Mouse (Mus musculus): ENCODE measurements around the gene Mtnr1b.
"Not testable (repeated sequence)": the region's sequence is repeated elsewhere in the genome, so short reads cannot be mapped to it uniquely, and the experiment has no call there.

Gene Mtnr1b

DNA sequence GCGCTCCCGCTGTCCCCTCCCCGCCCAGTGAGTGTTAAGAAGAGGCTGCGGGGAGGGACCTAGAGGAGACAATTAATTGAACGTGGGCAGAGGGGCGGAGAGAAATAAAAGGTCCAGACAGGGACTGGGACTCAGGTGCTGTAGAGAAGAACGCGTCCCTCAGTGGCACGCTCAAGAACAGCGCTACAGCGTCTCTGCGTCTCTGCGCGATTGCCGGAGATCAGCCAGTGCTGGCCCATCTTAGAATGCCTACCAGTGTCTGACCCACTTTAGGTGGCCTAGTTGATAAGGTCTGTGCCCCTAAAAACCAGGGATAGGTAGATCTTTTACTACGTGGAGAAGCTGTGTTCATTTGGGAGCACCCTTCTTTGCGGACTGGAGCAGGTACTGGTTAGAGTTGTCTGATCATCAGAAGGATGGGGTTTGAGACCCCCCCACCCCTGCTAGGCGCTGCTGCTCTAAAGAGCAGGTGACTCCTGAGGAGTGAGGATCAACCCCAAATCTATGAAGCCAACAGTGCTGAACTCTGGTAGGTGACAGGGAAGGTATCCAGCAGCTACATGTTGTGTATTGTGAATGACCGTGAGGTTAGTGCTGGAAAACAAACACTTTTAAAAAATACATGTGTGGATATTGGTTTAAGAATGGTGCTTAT is at the start of gene Mtnr1b:
Gene Mtnr1b (minus strand): TSS at position 51 of the 655 bp plus-strand sequence.
- DNase-seq (ENCODE audit: low spot score in 2 of 2) = no peak

DNA sequence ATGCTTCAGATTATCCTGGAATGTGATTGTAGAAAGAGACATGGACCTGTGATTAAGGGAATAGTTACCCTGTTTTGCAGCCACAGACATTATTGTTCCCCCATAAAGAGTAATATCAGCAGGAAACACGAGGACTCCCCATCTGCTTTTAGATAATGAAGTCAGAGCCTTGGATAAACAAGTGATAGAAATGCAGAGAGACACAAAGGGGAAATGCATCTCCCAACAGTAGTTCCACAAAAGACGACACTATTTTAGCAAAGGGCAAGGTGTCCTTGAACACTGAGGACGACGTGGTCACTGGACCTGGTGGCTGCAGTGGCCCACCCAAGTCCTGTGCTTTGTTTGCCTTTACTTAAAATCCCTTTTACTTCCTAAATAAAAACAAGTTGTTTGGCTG is 45.9 kb upstream of the Mtnr1b start:
- DNase-seq (ENCODE audit: low spot score in 2 of 2) = no peak

DNA sequence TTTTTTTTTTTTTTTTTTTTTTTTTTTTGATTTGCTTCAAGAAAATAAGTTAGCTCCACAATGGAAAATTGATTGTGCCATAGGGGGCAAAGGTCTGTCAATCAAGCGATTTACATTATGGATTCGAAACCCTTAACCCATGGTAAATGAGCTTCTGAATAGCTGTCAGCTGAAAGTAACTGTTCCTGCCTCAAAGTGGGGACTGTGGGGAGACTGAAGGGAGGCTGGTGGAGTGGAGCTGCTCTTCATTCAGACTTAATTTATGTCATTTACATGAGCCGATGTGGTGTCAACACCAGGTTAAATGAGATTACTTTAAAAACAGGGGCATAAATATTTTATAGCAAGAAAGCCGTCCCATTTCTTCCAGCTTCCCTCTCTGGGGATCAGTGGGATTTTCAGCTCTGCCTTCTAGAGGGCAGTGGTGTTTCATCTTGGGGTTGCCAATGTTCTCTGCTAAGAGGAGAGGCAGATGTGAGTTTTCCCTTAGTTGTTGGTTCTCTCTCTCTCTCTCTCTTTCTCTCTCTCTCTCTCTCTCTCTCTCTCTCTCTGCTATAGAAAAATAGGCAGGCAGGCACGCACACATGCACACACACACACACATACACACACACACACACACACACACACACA is 45.1 kb upstream of the Mtnr1b start:
- DNase-seq (ENCODE audit: low spot score in 2 of 2) = no peak

DNA sequence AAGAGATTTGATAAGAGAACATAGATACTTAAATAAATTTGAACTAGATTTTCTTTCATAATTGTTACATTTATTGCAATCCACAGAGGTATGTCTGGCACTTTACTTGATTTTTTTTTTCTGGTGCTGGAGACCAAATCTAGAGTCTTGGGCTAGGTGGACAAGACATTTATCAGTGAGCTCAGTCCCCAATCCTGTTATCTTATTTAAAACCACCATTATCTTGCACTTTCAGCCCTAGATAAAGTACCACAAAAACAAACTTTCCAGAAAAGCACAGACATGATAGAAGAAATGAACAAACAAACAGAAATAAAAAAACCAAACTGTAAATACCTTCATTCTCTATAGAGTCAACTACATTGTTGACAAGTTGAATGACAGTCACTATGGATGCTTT is 42.2 kb upstream of the Mtnr1b start:
- no peak for DNase-seq (ENCODE audit: low spot score in 2 of 2)

DNA sequence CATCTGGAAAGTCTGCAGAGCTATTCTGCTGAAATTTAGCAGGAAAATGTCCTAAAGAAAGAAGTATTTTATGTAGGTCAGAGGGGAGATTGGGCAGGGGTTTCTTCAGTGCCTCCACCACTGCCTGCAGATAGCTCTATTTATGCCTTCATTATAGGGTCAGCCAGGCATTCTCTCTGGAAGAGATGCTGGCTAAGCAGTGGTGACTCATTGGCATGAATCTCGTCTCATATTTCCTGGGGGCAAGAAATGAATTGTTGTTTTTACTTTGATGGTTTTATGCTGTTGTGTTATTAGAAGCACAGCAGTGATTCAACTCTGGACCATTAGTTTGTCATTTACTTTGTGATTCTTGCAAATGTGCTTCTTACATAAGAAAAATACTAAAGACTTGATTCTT is 38.4 kb upstream of the Mtnr1b start:
- no peak for DNase-seq (ENCODE audit: low spot score in 2 of 2)

DNA sequence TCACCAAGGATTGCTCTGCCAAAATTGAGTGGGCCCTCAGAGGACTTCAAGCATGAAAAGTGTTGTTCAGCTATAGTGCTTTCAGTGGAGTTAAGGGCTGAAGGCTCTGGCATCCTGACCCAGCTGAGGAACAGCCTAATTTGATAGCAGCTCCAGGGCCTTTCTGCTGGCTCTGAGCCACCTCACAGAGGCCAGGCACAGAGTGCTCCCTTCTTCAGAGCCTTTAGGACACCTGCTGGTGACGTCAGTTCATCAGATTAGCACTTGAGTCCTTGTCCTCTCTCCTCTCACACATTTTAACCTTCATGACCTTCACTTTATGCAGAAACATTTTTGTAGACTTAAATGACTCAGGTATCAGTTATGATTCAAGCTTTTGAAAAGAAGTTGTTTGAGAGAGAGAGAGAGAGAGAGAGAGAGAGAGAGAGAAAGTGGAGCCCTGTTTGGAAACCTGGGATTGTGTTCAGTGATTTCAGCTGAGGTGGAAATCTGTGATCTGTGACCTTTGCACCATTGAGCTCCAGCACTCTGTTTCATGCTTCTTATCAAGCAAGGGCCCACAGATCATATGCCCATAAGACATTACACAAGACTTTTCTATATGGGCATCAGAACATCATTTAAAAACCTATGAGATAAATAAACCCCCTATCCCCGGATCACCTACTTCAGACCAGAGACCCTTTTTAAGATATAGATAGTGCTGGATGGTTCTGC is 35.2 kb upstream of the Mtnr1b start:
- DNase-seq (ENCODE audit: low spot score in 2 of 2) = no peak

DNA sequence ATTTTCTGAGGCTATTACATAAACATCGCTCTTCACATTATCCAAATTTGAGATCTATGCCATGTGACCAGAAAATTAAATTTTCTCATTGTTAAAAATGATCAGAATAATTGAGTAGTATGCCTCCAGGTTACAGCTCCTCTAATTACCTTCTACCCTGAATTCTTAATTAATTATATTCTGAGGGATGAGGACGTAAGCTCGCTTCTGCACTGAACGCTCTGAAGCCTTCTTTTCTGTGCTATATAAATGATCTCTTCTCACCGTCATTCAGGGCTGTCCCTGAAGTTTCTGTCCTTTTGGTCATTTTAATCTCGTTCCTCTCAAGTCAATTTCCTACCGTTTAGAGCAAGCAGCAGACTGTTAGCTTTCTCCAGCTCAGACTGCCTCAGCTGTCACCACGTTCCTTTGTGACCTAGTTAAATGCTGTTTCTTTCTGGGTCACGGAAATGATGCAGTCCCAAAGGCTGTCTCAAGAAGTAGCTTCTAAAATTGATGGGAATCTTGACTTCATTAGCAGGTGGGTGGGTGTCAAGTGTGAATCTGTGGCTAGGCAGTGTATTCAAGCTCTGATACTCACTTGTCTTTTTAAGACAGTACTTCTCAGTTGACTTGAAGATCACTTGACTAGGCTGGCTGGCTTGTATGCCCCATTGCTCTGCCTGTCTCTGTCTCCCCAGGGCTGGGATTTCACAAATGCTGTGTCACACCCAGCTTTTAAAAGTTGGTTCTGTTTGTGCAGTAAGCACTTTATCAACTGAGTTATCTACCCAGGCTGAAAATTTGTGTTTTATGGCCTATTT is 29.8 kb upstream of the Mtnr1b start:
- DNase-seq (ENCODE audit: low spot score in 2 of 2) = no peak

DNA sequence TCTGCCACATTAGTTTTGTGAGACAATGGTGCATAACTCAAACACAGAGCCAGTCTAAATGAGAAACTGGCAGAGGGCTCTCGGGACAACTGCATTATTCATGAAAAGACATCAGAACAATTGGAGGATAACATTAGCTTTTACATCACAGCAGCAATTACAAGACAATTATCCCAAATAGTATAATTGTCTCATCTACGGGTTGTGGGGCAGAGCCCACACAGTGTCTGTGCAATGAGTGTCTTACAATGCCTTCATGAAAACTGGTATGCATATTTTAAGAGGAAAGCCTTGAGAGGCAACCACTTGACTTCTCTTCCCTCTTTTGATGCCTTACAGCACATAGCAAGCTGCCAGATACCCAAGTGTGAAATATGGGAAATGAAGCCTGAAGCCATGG is 23.8 kb upstream of the Mtnr1b start:
- no peak for DNase-seq (ENCODE audit: low spot score in 2 of 2)

DNA sequence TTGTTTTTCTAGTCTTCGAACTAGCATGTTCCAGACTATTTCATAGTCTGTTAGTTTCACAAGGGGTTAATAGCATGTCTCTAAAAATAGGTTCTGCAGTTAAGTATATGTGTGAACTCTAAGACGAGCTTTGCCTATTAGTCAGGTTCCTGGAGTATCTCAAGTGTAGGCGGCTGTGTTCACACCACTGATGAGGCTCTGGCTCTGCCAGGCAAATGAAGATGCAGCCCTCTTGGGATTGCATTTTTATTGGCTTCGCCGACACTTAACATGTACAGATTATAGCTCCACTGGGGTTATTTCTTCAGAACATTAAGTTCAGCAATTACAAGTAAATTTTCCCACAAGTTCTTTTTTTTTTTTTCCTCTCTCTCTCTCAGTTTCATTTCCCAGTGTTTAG is 12.4 kb upstream of the Mtnr1b start:
- DNase-seq (ENCODE audit: low spot score in 2 of 2) = no peak

DNA sequence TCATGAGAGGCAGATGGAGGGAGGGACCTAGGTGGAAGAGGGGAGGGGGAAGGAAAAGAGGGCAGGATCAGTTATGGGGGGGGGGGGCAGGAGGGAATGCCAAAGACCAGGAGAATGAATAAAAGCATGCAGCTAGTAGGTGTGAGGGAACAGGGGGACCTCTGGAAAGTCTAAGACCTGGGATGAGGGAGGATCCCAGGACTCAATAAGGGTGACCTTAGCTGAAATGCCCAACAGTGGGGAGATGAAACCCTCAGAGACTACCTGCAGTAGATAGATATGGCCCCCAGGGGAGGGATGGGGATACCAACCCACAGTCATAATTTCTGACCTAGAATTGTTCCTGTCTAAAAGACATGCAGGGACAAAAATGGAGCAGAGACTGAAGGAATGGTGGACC is 6.4 kb upstream of the Mtnr1b start:
- no peak for DNase-seq (ENCODE audit: low spot score in 2 of 2)

DNA sequence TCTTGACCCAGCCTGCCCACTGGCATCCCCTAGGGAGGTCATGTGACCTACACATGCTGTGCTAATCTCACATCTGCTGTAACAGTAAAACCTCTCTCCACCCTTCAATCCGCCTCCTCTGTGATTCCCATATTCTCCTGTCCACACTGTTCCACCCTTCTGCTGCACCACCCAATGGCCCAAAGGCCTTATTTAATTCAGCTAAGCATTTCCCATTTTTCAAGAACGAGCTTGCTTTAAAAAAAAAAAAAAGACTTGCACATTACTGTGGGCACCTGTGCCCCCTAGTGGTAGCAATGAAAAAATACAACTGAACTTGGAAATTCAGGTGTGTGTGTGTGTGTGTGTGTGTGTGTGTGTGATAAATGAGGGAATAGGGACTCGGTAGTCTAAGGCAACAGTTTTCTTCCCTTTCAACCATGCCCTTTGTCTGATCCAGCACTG is 5.8 kb upstream of the Mtnr1b start:
- no peak for DNase-seq (ENCODE audit: low spot score in 2 of 2)

DNA sequence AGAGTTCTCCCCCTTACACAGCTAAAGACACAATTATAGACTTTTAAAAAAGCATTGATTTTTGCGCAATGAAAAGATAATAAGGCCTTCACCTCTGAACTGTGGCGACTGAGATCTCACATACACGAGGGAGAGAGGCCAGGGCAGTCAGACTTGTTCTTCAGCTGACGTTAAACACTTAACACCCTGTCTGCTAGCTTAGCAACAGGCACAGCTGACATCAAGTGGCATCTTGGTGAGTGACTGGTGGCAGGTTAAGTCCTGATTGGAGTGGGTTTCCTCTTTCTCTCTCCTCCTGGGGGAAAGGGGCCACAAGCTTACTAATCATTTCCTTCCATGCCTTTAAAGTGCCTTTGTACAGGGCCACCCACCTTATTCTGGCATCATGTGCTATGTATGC is 4.3 kb downstream of the Mtnr1b start:
- DNase-seq (ENCODE audit: low spot score in 2 of 2) = no peak

DNA sequence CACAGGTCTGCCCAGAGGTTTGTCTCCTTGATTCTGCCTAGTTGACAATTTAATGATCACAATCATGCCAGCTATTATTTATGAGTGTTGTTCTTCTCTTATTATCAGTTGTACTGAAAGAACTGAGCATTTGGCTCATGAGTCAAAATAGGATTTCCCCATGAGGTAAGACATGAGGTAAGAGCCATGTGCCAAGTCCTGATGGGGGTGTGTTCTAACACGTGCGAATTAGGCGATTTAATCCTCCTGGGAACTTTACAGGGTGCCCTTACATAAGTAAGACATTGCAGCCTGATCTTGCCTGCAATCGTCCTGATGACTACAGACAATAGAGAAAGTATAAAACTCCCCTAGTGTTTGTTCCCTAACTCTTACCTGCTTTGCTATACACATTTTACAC is 4.9 kb downstream of the Mtnr1b start:
- DNase-seq (ENCODE audit: low spot score in 2 of 2) = no peak

DNA sequence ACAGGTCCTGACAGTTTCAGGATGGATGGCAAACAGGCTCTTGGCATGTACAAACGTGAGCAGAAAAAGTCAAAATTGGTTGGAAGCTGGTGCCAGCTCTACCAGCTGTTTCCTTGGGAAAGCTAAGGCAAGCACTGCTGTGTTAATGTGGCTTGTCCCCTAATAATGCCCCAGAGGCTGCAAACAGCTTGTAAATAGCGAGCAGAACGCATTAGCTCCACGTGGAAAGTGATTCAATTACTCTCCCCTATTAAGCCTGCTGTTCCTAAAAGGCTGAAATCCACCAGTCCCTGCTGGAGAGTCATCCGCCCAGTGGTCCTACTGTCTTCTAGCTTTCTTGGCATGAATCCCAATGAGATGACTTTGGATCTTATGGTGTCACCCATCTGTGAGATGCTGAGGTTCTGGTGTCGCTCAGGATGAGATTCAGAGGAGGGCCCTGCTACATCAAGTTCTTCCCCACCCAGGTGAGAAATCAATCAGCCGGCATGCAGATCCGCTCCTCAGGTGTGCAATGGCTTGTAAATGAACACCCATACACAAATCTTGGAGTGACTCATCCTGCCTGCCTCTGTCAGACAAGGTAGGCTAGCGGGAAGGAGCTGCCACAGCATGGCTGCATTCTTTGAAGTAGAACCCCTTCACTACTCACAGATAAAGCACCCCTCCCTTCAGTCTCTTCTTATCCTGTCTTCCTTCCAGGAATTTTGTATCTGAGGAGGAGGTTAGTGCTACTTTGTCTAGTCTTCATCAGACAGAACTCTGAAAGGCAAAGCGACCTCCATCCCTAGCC is 7.9 kb downstream of the Mtnr1b start:
- no peak for DNase-seq (ENCODE audit: low spot score in 2 of 2)

DNA sequence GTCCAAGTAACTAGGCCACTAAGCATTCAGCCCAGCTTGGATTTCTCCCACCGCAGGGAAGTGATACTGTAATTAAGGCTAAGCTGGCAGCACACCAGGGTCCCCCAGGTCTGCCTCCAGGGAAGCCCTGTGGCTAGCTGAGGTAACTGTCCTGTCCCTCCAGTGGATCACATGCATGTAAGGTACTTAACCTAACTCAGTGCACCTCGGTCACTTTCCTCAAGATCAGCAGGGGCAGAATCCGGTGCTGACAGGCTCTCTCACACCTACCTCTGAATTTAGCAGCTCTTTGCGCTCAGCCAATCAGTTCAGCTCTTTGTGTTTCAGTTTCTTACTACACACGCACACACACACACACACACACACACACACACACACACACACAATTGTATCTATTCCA is 13.0 kb downstream of the Mtnr1b start:
- no peak for DNase-seq (ENCODE audit: low spot score in 2 of 2)

DNA sequence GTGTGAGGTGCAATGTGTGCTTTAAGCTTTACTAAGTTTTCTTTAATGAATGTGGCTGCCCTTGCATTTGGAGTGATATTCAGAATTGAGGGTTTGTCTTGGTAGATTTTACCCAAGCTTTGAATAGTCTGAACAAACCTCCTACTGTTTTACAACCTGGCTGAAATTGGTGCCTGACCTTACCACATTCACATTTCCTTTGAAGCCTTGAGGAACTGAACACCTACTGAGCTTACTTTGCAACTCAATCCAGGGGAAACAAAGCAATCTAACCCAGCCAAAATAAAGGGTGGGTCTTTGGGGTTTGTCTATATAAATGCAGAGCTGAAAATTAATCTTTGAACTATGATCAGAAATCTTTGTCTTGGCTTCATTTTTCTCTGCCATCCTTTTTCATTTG is 23.6 kb downstream of the Mtnr1b start:
- no peak for DNase-seq (ENCODE audit: low spot score in 2 of 2)

DNA sequence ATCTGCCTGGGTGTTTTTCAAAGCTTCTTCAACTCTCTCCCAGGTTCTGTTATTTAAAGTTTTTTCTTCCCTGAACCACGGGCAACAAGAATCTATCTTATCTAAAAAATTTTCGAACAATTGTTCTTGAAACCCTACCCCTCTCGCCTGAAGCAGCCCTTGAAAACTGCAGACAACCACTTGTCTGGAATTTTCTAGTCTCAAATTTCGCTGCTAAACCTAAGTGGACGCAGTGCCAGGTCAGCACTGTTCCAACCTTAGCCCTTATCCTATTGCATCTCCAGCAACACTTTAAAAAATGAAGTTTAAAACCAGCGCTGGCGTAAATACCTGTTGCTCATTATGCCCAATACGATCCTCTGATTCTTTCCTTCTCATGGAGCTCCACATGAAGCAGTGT is 29.0 kb downstream of the Mtnr1b start:
- no peak for DNase-seq (ENCODE audit: low spot score in 2 of 2)

DNA sequence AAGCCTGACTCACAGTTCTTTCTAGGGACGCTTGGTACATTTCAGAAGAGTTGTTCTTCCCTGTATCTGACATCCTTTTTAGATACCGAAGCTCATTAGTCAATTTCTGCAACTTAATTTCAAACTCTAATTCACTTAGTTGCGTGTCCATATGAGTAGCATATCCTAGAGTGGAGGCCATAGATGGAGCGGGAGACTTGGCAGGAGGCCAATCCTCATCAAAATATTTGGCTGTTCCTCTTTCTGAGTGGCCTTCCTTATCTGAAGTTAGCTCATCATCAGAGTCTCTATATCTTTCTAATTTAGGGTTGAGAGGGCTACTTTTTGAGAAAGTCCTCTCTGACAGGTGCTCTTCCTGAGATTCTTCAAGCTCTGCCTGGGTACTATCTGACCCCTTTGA is 29.4 kb downstream of the Mtnr1b start:
- not testable (repeated sequence) for DNase-seq (ENCODE audit: low spot score in 2 of 2)

DNA sequence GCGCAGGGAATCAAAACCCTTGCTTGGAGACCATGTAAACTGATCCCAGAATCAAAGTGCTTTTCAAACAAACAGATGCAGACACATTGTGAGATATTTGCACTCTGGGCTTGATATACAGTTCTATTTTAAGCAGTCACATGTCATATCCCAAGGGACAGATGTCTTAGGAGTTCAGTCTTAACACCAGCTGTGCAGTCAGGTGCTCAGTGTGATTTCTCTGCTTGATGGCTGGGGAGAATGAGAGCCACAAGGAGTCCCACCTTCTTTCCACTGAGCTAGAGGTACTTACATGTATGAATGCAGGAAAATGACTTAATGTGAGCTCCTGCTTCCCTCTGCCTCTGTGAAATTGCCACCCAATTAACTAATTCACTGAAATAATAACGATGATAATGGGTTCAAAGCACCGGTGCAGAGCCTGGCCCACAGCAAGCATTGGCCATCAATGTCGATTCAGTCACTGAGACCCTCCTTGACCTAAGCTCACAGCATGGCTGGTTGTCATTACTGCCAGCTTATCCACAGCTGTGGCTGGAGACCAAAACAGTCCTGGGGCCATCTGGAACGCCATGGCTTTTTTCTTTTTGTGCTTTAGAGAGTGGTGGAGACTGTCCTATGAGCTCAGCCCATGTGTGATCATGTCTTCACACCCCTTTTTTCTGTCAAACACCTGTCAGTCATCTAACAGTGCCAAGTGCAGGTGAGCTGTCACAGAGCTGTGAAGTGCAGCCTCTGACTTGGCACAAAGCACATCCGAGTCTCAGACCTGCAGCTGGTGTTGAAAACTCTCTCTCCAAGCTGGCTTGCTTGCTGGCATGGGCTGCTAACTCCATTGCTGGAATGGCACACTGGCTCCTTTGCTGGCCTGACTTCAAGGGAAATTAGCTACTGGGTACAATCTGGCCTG is 61.1 kb downstream of the Mtnr1b start:
- DNase-seq (ENCODE audit: low spot score in 2 of 2) = no peak

DNA sequence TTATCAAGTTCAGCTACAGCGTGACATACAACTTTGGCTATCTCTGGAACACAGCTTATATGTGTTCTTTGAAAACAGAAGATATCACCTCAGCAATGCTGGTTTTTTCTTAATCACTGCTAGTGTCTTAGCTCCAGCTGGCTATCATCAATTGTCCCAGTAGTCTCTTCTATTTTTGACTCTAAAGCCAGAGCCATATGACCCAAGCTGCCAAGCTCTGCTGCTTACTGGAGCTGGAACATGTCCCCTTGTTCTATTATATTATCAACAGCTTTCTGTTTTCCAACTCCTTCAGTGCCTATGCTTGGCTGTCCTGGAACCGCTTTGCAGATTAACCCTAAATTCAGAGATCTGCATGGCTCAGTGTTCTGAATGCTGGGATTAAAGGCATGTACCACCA is 70.1 kb downstream of the Mtnr1b start:
- DNase-seq (ENCODE audit: low spot score in 2 of 2) = no peak
